Mouse (Mus musculus) ES-E14 (cell line): ENCODE data around the gene Gm20767. TPM values are rescaled to one million over a fixed set of nuclear protein-coding genes. Genes with fewer than 3 reads are reported as not detected.
"Not testable (repeated sequence)": the region's sequence is repeated elsewhere in the genome, so short reads cannot be mapped to it uniquely, and the experiment has no call there.

Experiments used
- DNase-seq: peaks from one replicate; pipeline ENCODE4 v3.0.0-alpha.2; 2013; ENCODE audit warnings: low read depth, low spot score
- H3K27ac ChIP-seq: 2 replicates; pipeline ENCODE4 v1.5.1; 2012; ENCODE audit warnings: low read depth, mild to moderate bottlenecking, low read length, moderate library complexity, mixed read lengths; ENCODE audit not compliant: poor library complexity, insufficient read depth, severe bottlenecking
- H3K36me3 ChIP-seq: 2 replicates; pipeline ENCODE4 v1.6.1; 2012; ENCODE audit warnings: mild to moderate bottlenecking, low read length, moderate library complexity, mixed read lengths; ENCODE audit not compliant: control insufficient read depth, poor library complexity, insufficient read depth, severe bottlenecking
- H3K4me1 ChIP-seq, 2 experiments: fragments of 150-350 bp in 1 of 2; sonication (generic) in 1 of 2; 2 replicates each; pipeline ENCODE4 v1.6.1; 2012; ENCODE audit warnings: low read length in 2 of 2, mild to moderate bottlenecking in 1 of 2, mixed read lengths in 1 of 2; ENCODE audit not compliant: control insufficient read depth in 2 of 2, insufficient read depth in 2 of 2, poor library complexity in 1 of 2
- H3K4me3 ChIP-seq, 2 experiments: fragments of 150-350 bp in 1 of 2; sonication (generic) in 1 of 2; 2 replicates each; pipeline ENCODE4 v1.5.1; 2012; ENCODE audit warnings: low read length in 2 of 2, low read depth in 1 of 2, mild to moderate bottlenecking in 1 of 2, mixed read lengths in 1 of 2; ENCODE audit not compliant: insufficient read depth in 1 of 2, poor library complexity in 1 of 2, severe bottlenecking in 1 of 2
- H3K9ac ChIP-seq: 2 replicates; pipeline ENCODE4 v1.6.1; 2012; ENCODE audit warnings: low read depth, mild to moderate bottlenecking, low read length, mixed read lengths; ENCODE audit not compliant: poor library complexity, insufficient read depth, severe bottlenecking
- H3K9me3 ChIP-seq: fragments of 150-350 bp; sonication (generic); 2 replicates; pipeline ENCODE4 v1.6.1; 2012; ENCODE audit warnings: low read depth, mild to moderate bottlenecking, low read length; ENCODE audit not compliant: control insufficient read depth, insufficient read depth
- in situ Hi-C, 2 experiments: fragments of 600-800 bp; cut with MboI; formaldehyde crosslinking; loops; one replicate each; pipeline ENCODE4 v1.15.1; 2025; ENCODE audit warnings: low sequenced_read_pairs in 2 of 2, inconsistent platforms in 1 of 2; ENCODE audit not compliant: unreplicated experiment in 2 of 2
- total RNA-seq: library from RNA; depleted of rRNA; stranded (reverse); fragments of 300-350 nt; gene quantifications from 2 replicates; pipeline ENCODE4 v1.2.3, GENCODE M21; 2012; rRNA removed

Gene Gm20767
- total RNA-seq, 1 experiment: 46.3 TPM

DNA sequence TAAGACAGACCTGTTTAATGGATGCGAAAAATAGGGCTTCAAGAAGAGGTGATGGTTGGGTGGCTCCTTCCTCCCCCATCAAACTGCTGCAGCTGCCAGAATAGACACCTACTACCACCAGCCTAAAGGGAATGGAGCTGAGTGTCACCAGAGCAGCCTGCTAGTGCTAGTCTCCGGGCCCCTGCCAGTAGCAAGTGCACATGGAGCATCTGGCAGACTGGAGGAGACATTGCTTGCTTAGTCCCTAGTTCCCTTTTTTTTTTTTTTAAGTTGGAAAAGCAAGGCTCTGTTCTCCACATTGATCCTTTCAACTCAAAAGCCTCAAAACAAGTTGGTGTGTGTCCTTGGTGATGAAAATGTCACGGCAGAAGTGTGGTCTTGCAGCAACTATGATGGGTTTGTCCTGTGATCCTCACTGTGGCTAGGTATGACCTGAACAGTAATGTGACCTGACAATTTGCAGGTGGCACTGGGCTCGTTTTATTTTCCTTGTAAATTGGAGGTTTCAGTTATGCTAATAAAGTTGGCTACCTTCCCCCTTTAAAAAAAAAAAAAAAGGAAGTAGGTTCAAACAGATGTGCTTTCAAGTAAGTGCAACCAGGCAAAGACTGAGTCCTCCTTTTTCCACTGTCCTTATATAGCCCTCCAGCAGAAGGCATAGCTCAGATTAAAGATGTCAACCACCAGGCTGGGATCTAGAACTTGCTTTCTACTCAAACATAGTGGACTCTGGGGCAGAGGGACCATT is 9.8 kb downstream of the Gm20767 start:
- H3K4me1 ChIP-seq, H3K9me3 ChIP-seq, H3K27ac ChIP-seq, H3K9ac ChIP-seq, H3K36me3 ChIP-seq, in situ Hi-C loops, DNase-seq, H3K4me3 ChIP-seq: not testable (repeated sequence)

DNA sequence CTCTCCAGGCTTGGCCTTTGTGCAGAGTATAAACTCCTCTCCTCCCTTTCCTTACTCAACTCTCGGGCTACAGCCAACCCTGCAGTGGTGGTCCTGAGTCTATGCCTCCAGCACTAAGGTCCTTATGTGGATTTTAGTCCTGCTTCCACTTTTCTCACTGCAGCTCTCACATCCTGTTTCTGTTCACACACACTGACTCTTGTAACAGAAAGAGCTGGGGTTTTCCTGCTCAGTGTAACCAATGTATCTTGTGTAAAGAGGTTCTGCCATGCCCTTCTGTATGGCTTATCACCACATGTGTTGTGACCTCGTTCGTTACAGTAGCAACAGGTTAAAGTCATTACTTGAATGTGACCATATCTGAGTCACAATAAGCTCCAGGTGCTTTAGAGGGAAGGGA is 10.5 kb downstream of the Gm20767 start:
- H3K27ac ChIP-seq, H3K9me3 ChIP-seq, in situ Hi-C loops, H3K4me1 ChIP-seq, H3K9ac ChIP-seq, H3K4me3 ChIP-seq, DNase-seq, H3K36me3 ChIP-seq: not testable (repeated sequence)

DNA sequence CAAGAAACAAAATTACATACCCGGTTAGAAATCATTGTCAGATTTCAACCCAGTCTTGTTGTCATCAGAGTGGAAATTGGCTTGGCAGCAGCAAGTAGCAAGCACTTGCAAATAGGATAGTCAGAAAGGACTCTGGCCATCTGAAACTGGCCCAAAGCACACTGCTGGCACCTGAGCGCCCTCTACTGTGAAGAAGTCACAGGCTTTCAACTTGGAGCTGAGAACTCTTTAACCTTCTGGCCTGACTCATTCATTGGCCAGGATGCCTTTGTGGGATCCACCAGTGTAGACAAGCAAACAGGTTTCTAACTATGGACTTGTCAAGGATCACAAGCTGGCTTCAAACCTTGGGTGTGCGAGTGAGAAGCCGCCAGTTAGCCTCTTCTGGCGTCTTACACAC is 28.3 kb downstream of the Gm20767 start:
- H3K36me3 ChIP-seq, H3K9me3 ChIP-seq, H3K4me3 ChIP-seq, H3K9ac ChIP-seq, H3K4me1 ChIP-seq, in situ Hi-C loops, H3K27ac ChIP-seq: not testable (repeated sequence)
- DNase-seq: peak; percentile 27

DNA sequence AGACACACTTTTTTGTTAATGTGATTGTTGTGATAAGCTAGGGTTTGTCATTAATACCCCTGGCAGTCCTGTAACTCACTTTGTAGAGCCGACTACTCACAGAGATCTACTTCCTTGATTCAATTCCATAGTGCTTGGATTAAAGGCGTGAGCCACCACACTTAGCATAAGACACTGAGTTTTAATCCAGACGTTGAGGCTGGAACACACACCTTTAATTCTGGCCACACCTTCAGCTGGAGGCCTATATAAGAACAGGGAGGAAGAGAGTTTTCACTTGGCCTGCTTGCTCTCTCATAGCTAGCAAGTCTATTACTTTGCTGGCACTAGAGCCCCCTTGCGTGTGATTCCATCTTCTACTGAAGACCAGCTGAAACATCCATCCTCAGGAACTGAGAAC is 32.1 kb downstream of the Gm20767 start, which contains the start of gene Gm21818:
Gene Gm21818 (plus strand): TSS at position 301 of the 400 bp plus-strand sequence.
- not testable (repeated sequence) for H3K27ac ChIP-seq, DNase-seq, H3K9me3 ChIP-seq, H3K36me3 ChIP-seq, H3K9ac ChIP-seq, H3K4me1 ChIP-seq, H3K4me3 ChIP-seq
- in situ Hi-C loops: loop anchor here in 1 of 2 experiments (5.0 kb wide), 1 partner anchor 285 kb away; no protein-coding TSS in a partner anchor

DNA sequence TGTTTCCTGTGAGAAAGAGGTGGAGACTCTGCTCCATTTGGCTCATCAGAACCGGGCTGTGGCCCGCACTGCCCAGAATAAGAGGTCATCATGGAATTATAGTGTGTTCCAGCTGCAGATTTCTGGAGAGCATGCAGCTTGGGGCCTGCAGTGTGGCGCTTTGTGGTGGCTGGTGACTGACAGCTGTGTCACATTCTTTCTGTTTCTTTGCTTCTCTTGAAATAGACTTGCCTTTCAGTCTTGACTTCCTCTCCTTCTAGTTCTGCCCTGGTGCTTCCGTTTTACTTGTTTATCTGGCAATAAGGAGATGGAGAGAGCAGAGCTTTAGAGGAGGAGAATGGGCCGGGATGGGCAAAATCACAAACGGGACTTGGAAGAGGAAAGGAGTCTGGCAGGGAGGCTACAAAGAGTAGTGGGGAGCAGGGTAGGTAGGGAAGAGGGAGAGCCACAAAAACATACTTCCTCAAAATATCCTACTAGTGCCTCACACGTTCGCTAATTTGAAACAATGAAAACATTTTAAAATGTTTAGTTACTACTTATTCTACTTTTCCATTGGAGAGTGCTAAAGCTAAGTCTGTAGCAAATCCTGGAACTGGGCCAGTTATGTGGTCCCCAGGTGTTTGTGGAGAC is 56.3 kb downstream of the Gm20767 start:
- H3K4me1 ChIP-seq, H3K4me3 ChIP-seq, in situ Hi-C loops, H3K27ac ChIP-seq, H3K9me3 ChIP-seq, H3K9ac ChIP-seq, DNase-seq, H3K36me3 ChIP-seq: not testable (repeated sequence)

Other genes starting within 250 kb of the Gm20767 start
- 0.89 and 1.2 TPM in 2 replicates for gene Tcstv1, start 245.5 kb upstream of the Gm20767 start, total RNA-seq
- gene Gm21761, start 211.0 kb upstream of the Gm20767 start, total RNA-seq: 158 and 220 TPM in 2 replicates
- gene B020031M17Rik, start 189.4 kb upstream of the Gm20767 start, total RNA-seq: 7.9 and 14.1 TPM in 2 replicates
- gene Gm36079, start 113.2 kb upstream of the Gm20767 start, total RNA-seq: not detected in 2 replicates
- not detected in 2 replicates for gene Gm21188, start 88.1 kb upstream of the Gm20767 start, total RNA-seq
- gene Gm21818, start 32.2 kb downstream of the Gm20767 start, total RNA-seq: 26.5 and 26.9 TPM in 2 replicates
- gene Gm21762, start 75.7 kb downstream of the Gm20767 start, total RNA-seq: 0.74 TPM in 1 of 2 replicates, not detected in the other
- 0.49 TPM in 1 of 2 replicates, not detected in the other for gene Gm21731, start 98.9 kb downstream of the Gm20767 start, total RNA-seq
- 3.3 and 4.1 TPM in 2 replicates for gene AF067061, start 122.9 kb downstream of the Gm20767 start, total RNA-seq
- 4.8 and 5.3 TPM in 2 replicates for gene BC147527, start 160.1 kb downstream of the Gm20767 start, total RNA-seq
- gene Tcstv3, start 176.6 kb downstream of the Gm20767 start, total RNA-seq: 8.7 and 15.2 TPM in 2 replicates